Mouse (Mus musculus) lung, adult 10 weeks (tissue): ENCODE measurements around the gene Rimklb. TPM values are rescaled to one million over a fixed set of nuclear protein-coding genes. Genes with fewer than 3 reads are reported as not detected.

Experiments
- polyA plus RNA-seq: library from polyadenylated mRNA; stranded (reverse); fragments of 350-450 nt; fragmentation: Illumina TruSeq; extraction: RNeasy Lipid Tissue Mini Kit (QIAGEN cat#74804); gene quantifications from one replicate; pipeline ENCODE4 v1.2.3, GENCODE M21; 2014; ENCODE audit warnings: low read depth, low replicate concordance; ENCODE audit not compliant: insufficient read depth

The Rimklb gene
- 0.52 TPM for polyA plus RNA-seq

DNA sequence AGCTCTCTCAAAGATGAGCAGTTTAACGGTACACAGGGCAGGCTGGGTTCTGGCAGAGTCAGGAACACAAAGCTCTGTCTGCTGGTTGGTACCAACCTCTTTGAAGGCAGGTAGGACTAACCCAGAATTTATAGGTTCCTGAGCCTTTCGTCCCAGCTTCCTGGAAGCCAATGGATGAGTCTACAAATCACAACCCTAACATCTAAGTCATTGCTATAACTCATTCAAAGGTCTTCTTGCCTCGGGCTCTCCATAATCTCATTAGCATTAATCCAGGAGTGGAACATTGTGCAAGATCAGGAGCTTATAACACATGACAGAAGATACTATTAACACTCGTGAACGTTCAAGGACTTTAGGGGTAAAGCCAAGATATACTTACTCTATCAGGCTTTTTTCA is at the start of gene Rimklb:
Gene Rimklb (minus strand): TSS at position 101 of the 400 bp plus-strand sequence.

DNA sequence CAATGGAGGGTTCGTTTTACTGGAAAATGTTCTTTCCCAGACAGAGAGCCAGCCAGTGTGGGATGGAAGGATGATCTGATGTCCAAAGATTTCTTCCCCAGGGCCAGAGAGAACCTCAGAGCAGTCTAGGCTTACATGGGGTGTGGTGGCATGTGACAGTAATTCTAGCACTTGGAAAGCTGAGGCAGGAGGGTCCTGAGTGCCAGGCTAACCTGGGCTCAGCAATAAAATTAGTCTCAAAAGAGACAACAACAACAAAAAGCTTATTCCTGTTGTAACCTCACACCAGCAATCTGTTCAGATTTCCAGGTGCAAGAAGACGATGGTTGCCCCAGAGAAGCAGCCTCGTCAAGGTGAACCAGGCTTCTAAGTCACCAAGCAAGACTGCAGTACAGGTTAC is 7.0 kb upstream of the Rimklb start, which contains the start of gene Mfap5:
Gene Mfap5 (plus strand): TSS at position 301 of the 400 bp plus-strand sequence.

Other genes starting within 250 kb of the Rimklb start
- gene Klrg1, start 215.9 kb downstream of the Rimklb start, polyA plus RNA-seq, result 1.2 TPM
- gene M6pr, start 190.0 kb downstream of the Rimklb start, polyA plus RNA-seq, result 110 TPM
- gene Phc1, start 158.2 kb downstream of the Rimklb start, polyA plus RNA-seq, result 5.7 TPM
- gene Mfap5, start 7.1 kb upstream of the Rimklb start, polyA plus RNA-seq, result 61.4 TPM
- 0.34 TPM for gene Aicda, start 55.0 kb upstream of the Rimklb start, polyA plus RNA-seq
- gene Apobec1, start 103.7 kb upstream of the Rimklb start, polyA plus RNA-seq, result 10.6 TPM
- 0.11 TPM for gene Gdf3, start 111.3 kb upstream of the Rimklb start, polyA plus RNA-seq
- gene Dppa3, start 127.6 kb upstream of the Rimklb start, polyA plus RNA-seq, result not detected
- gene Nanog, start 208.7 kb upstream of the Rimklb start, polyA plus RNA-seq, result 0.11 TPM